Comparison of ENCODE assay signal across 1 mouse cellular context in the genomic region with DNA sequence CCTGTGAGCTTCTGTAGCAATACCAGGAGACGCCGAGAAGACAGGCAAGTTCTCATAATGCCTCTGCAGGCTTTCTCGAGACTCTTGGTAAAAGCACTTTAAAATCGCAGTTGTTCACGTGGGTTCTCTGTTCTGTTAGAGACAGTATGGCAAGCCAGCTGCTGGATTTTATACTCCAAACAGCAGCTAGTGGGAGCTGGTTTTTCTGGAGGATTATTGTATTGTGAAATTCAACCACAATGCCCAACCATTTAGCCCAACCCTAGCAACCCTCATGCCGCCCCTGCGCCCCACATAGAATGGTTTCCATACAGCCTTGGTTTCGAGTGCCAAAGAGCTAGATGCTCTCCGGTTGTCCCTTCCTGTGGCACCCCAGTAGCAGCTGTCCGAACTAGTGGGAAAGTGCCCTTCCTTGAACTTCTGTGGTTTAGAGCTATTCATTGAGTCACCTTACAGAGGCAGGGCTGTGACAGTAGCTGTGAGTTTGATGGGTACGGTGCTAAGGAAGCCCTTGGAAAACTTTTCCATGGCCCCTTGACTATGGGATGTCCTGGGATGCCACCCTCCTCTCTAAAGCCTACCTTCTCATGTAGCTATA.
TF ChIP-seq lines count a peak whose summit lies in the region.

No protein-coding gene starts in this region.

TF ChIP-seq in myocyte, 11 proteins besides CTCF, POLR2A, EP300 and RAD21 (continued from another document):
- TF ChIP-seq SRF (IDR thresholded peaks at IDR 0.05; ENCODE audit: control insufficient read depth, insufficient read length, low read depth) (no peak), REST (IDR thresholded peaks at IDR 0.05; ENCODE audit: insufficient read depth, insufficient read length) (no peak), MYOG (IDR thresholded peaks at IDR 0.05; ENCODE audit: control insufficient read depth in 1 of 3, insufficient read depth in 1 of 3, insufficient read length in 2 of 3, low read depth in 2 of 3) (peak in 1 of 3 experiments; percentile 65), CEBPB (IDR thresholded peaks at IDR 0.05; ENCODE audit: insufficient read depth, poor library complexity, severe bottlenecking) (peak; percentile 33; the same call in 1 of the 2 replicates), USF1 (IDR thresholded peaks at IDR 0.05; ENCODE audit: low read depth) (no peak), TCF12 (IDR thresholded peaks at IDR 0.05; ENCODE audit: insufficient read depth, poor library complexity, severe bottlenecking) (no peak), MYOD1 (IDR thresholded peaks at IDR 0.05; ENCODE audit: control insufficient read depth in 1 of 3, insufficient read length in 2 of 3, low read depth in 2 of 3) (peak in 1 of 3 experiments; percentile 69), TCF3 (IDR thresholded peaks at IDR 0.05; ENCODE audit: insufficient read length, low read depth) (no peak), MAX (IDR thresholded peaks at IDR 0.05; ENCODE audit: low read depth) (no peak)
